Mouse (Mus musculus) urinary bladder, adult 18-20 months (tissue): ENCODE results near the gene Gpd1.
"Not testable (repeated sequence)": the region's sequence is repeated elsewhere in the genome, so short reads cannot be mapped to it uniquely, and the experiment has no call there.

Experiments used
- DNase-seq, 2 experiments: peaks; one replicate each; pipeline ENCODE4 v3.0.0; 2022; ENCODE audit warnings: low spot score in 2 of 2, mixed read lengths in 2 of 2

Gene Gpd1

GRCm38 (mm10) chr15:99771601-99772276 is 54.4 kb downstream of the Gpd1 start:
- peak; percentile 9 to 46 for DNase-seq

GRCm38 (mm10) chr15:99772277-99772880 is 55.1 kb downstream of the Gpd1 start:
- DNase-seq = peak; percentile 84 to 89

GRCm38 (mm10) chr15:99772881-99772924 is 55.4 kb downstream of the Gpd1 start, which contains the start of gene Cers5:
TSS of gene Cers5 (minus strand) at chr15:99772885.
- not testable (repeated sequence) for DNase-seq

DNA sequence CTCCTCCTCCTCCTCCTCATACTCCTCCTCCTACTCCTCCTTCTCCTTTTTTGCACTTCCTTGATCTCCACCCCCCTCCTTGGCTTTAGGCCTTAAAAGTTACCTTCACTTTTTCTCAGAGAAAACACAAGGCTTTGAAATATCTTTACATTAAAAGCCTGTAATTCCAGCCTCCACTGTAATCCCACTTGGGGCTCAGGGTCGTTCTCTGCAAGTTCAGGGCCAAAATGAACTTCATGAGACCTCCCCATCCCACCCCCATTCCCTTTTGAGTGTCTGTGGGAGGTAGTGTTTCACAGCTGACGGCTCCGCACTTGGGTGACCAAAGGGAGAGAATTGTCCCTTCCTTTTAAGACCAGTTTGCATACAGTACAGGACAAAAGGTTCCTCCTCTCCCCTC is 55.6 kb downstream of the Gpd1 start:
- DNase-seq = no peak
